Mouse (Mus musculus): ENCODE results near the gene Sik3.

DNA sequence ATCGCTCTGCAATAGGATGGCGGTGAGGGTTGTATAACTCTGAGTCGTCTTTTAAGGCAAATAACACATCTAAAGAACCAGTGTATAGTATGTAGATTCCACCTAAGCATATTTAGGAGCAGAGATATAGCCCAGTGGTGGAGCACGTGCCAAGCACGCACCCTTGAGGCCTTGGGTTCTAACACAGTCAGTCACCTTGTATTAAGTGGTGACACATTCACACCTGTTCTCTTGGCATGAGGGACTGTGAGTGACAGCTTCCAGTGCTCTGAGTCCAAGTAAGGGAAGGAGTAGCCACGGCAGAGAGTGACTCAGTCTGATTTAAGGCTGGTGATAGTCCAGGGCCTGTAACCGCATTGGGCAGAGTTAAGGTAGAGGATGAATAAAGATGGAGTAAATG is 51.7 kb downstream of the Sik3 start:
- no peak for TF ChIP-seq EP300 (IDR thresholded peaks at IDR 0.05)
- no peak for TF ChIP-seq CTCF (IDR thresholded peaks at IDR 0.05)

Data from lung, postnatal 0 days (tissue).